Mouse (Mus musculus) forebrain, embryonic 13.5 days (tissue): ENCODE results near the gene Zfp719. TPM values are rescaled to one million over a fixed set of nuclear protein-coding genes. Genes with fewer than 3 reads are reported as not detected.

Experiments
- ATAC-seq: fragments of 200-750 bp; cut with Nextera tagmentation; 2 replicates; pipeline ENCODE4 v1.8.0; 2017
- H3K27ac ChIP-seq: fragments of 300-500 bp; sonication (generic); 2 replicates; pipeline ENCODE4 v1.5.1; 2015; ENCODE audit warnings: inconsistent platforms, mild to moderate bottlenecking, moderate library complexity
- H3K27me3 ChIP-seq: fragments of 300-500 bp; sonication (generic); 2 replicates; pipeline ENCODE4 v1.6.1; 2015; ENCODE audit warnings: mild to moderate bottlenecking, inconsistent platforms
- H3K36me3 ChIP-seq: fragments of 300-500 bp; sonication (generic); 2 replicates; pipeline ENCODE4 v1.6.1; 2015; ENCODE audit warnings: mild to moderate bottlenecking, inconsistent platforms; ENCODE audit not compliant: poor library complexity, severe bottlenecking
- H3K4me1 ChIP-seq: fragments of 300-500 bp; sonication (generic); 2 replicates; pipeline ENCODE4 v1.6.1; 2015; ENCODE audit warnings: inconsistent platforms
- H3K4me2 ChIP-seq: fragments of 300-500 bp; sonication (generic); 2 replicates; pipeline ENCODE4 v1.6.1; 2015; ENCODE audit warnings: inconsistent platforms, mild to moderate bottlenecking, moderate library complexity
- H3K4me3 ChIP-seq: fragments of 300-500 bp; sonication (generic); 2 replicates; pipeline ENCODE4 v1.5.1; 2015; ENCODE audit warnings: mild to moderate bottlenecking, inconsistent platforms
- H3K9ac ChIP-seq: fragments of 300-500 bp; sonication (generic); 2 replicates; pipeline ENCODE4 v1.6.1; 2015; ENCODE audit warnings: mild to moderate bottlenecking, inconsistent platforms
- H3K9me3 ChIP-seq: fragments of 300-500 bp; sonication (generic); replicated peaks from 2 replicates; pipeline ENCODE4 v1.6.1; 2016; ENCODE audit warnings: inconsistent platforms
- WGBS: fragments of 180-500 bp; shearing (Covaris S2); methylation state at CpG from one replicate; pipeline ENCODE4 v1.1.7; 2015; 5-methylcytosine and 5-hydroxymethylcytosine counted together
- polyA plus RNA-seq: library from polyadenylated mRNA; unstranded; fragments of >200 nt; fragmentation: Nextera tagmentation; extraction: Ambion mirVana; gene quantifications from 2 replicates; pipeline ENCODE4 v1.2.1, GENCODE M21; 2015

Zfp719 gene
- polyA plus RNA-seq, 1 experiment from 2014 or later = 13.2 TPM

- H3K27ac ChIP-seq = no peak overlapping the region
Measured at GRCm38 (mm10) chr7:43613816-43614551, 34.6 kb downstream of the Zfp719 start.

GRCm38 (mm10) chr7:43622927-43623326, 43.5 kb downstream of the Zfp719 start:
- Histone ChIP-seq H3K4me3 (no peak overlapping the region), H3K4me1 (no peaks in the 10 kb centered on the region), H3K27me3 (no peaks in the 10 kb centered on the region), H3K36me3 (no peaks in the 10 kb centered on the region), H3K27ac (no peak overlapping the region), H3K4me2 (no peak overlapping the region), H3K9ac (no peak overlapping the region), H3K9me3 (no peaks in the 10 kb centered on the region)
- ATAC-seq = no peak
- 83% methylated on average over 7 of the region's 7 CpGs for WGBS

More at GRCm38 (mm10) chr7:43613816-43614551, 34.6 kb downstream of the Zfp719 start:
- Histone ChIP-seq H3K27me3 (no peaks in the 10 kb centered on the region), H3K4me1 (no peaks in the 10 kb centered on the region), H3K4me3 (no peak overlapping the region), H3K9me3 (no peaks in the 10 kb centered on the region), H3K9ac (no peak overlapping the region), H3K4me2 (no peak overlapping the region), H3K36me3 (no peaks in the 10 kb centered on the region)
- no peak for ATAC-seq
- 89% methylated on average over 14 of the region's 14 CpGs for WGBS

GRCm38 (mm10) chr7:43623819-43624218, 44.4 kb downstream of the Zfp719 start:
- no peak for ATAC-seq
- Histone ChIP-seq H3K9ac (no peak overlapping the region), H3K27ac (no peak overlapping the region)

GRCm38 (mm10) chr7:43625065-43625464, 45.7 kb downstream of the Zfp719 start:
- H3K9ac ChIP-seq = no peak overlapping the region
- no peaks in the 10 kb centered on the region for H3K4me1 ChIP-seq
- no peaks in the 10 kb centered on the region for H3K27me3 ChIP-seq
- no peaks in the 10 kb centered on the region for H3K36me3 ChIP-seq
- no peak overlapping the region for H3K4me2 ChIP-seq
- 52% methylated on average over 3 of the region's 3 CpGs for WGBS
- H3K4me3 ChIP-seq = no peak overlapping the region
- no peak for ATAC-seq
- H3K9me3 ChIP-seq = no peaks in the 10 kb centered on the region
- no peak overlapping the region for H3K27ac ChIP-seq

More at GRCm38 (mm10) chr7:43623819-43624218, 44.4 kb downstream of the Zfp719 start:
- whole genome bisulfite sequencing = 17% methylated on average over 10 of the region's 10 CpGs
- no peak overlapping the region for H3K4me2 ChIP-seq
- H3K9me3 ChIP-seq = no peaks in the 10 kb centered on the region
- no peaks in the 10 kb centered on the region for H3K4me1 ChIP-seq
- no peaks in the 10 kb centered on the region for H3K27me3 ChIP-seq
- no peaks in the 10 kb centered on the region for H3K36me3 ChIP-seq
- H3K4me3 ChIP-seq = no peak overlapping the region

GRCm38 (mm10) chr7:43625794-43626422, 46.5 kb downstream of the Zfp719 start:
- H3K27ac ChIP-seq = no peak overlapping the region
- WGBS = 85% methylated on average over 8 of the region's 8 CpGs
- no peak for ATAC-seq

GRCm38 (mm10) chr7:43633940-43634339, 54.5 kb downstream of the Zfp719 start:
- H3K4me2 ChIP-seq = no peak overlapping the region
- no peaks in the 10 kb centered on the region for H3K4me1 ChIP-seq
- H3K27ac ChIP-seq = no peak overlapping the region
- H3K9me3 ChIP-seq = no peaks in the 10 kb centered on the region
- no peak overlapping the region for H3K4me3 ChIP-seq
- H3K9ac ChIP-seq = no peak overlapping the region
- no peak for ATAC-seq
- 76% methylated on average over 4 of the region's 4 CpGs for WGBS
- no peaks in the 10 kb centered on the region for H3K36me3 ChIP-seq
- no peaks in the 10 kb centered on the region for H3K27me3 ChIP-seq

More at GRCm38 (mm10) chr7:43625794-43626422, 46.5 kb downstream of the Zfp719 start:
- Histone ChIP-seq H3K9me3 (no peaks in the 10 kb centered on the region), H3K4me2 (no peak overlapping the region), H3K27me3 (no peaks in the 10 kb centered on the region), H3K4me1 (no peaks in the 10 kb centered on the region), H3K4me3 (no peak overlapping the region), H3K36me3 (no peaks in the 10 kb centered on the region), H3K9ac (no peak overlapping the region)

- H3K27ac ChIP-seq = no peak within 1 kb of the TSS
- ATAC-seq = no peak
- H3K4me1 ChIP-seq = no peaks in the 10 kb centered on the region
- H3K36me3 ChIP-seq = no peaks in the 10 kb centered on the region
- H3K9ac ChIP-seq = no peak within 1 kb of the TSS
- no peaks in the 10 kb centered on the region for H3K9me3 ChIP-seq
- no peak within 1 kb of the TSS for H3K4me3 ChIP-seq
- H3K27me3 ChIP-seq = no peaks in the 10 kb centered on the region
- H3K4me2 ChIP-seq = no peak within 1 kb of the TSS
- WGBS = 80% methylated on average over 6 of the region's 6 CpGs
Measured at GRCm38 (mm10) chr7:43634500-43634899, 55.1 kb downstream of the Zfp719 start, which contains the start of gene Ceacam18. Gene Ceacam18, plus strand, starts transcription at chr7:43634707.

- Histone ChIP-seq H3K9ac (no peak overlapping the region), H3K9me3 (no peaks in the 10 kb centered on the region), H3K36me3 (no peaks in the 10 kb centered on the region), H3K4me2 (no peak overlapping the region), H3K4me3 (no peak overlapping the region), H3K27me3 (no peaks in the 10 kb centered on the region), H3K4me1 (no peaks in the 10 kb centered on the region), H3K27ac (no peak overlapping the region)
- 61% methylated on average over 2 of the region's 2 CpGs for WGBS
- ATAC-seq = no peak
Measured at GRCm38 (mm10) chr7:43636194-43636593, 56.8 kb downstream of the Zfp719 start.

- Histone ChIP-seq H3K36me3 (no peaks in the 10 kb centered on the region), H3K27me3 (no peaks in the 10 kb centered on the region), H3K27ac (no peak overlapping the region), H3K9ac (no peak overlapping the region), H3K4me2 (no peak overlapping the region), H3K4me1 (no peaks in the 10 kb centered on the region), H3K4me3 (no peak overlapping the region), H3K9me3 (no peaks in the 10 kb centered on the region)
- 75% methylated on average over 1 of the region's 1 CpGs for WGBS
- no peak for ATAC-seq
Measured at GRCm38 (mm10) chr7:43637118-43637517, 57.7 kb downstream of the Zfp719 start.

GRCm38 (mm10) chr7:43642587-43642986, 63.2 kb downstream of the Zfp719 start:
- WGBS = 92% methylated on average over 5 of the region's 5 CpGs
- Histone ChIP-seq H3K27me3 (no peaks in the 10 kb centered on the region), H3K9ac (no peak overlapping the region), H3K27ac (no peak overlapping the region), H3K4me2 (no peak overlapping the region), H3K4me3 (no peak overlapping the region), H3K4me1 (no peaks in the 10 kb centered on the region), H3K9me3 (no peaks in the 10 kb centered on the region), H3K36me3 (no peaks in the 10 kb centered on the region)
- ATAC-seq = no peak
